Mouse (Mus musculus): ENCODE results near the gene Kiz. TPM values are rescaled to one million over a fixed set of nuclear protein-coding genes. Genes with fewer than 3 reads are reported as not detected.
A peak's percentile ranks its signal among the peaks of the same experiment; 100 is the strongest.

Gene Kiz
- polyA plus RNA-seq, 1 experiment from 2014 or later: 32.5 TPM

- Histone ChIP-seq H3K4me3 (ENCODE audit: low read depth, low read length) (no peak overlapping the region), H3K4me1 (ENCODE audit: control insufficient read depth, insufficient read depth, low read length) (peaks cover 4% of the 10 kb centered on the region), H3K9ac (replicated peaks; ENCODE audit: low read length) (no peak overlapping the region), H3K4me2 (ENCODE audit: low read depth, low read length) (no peak overlapping the region), H3K36me3 (replicated peaks; ENCODE audit: control insufficient read depth, insufficient read depth, low read depth, low read length) (no peaks in the 10 kb centered on the region), H3K27me3 (ENCODE audit: control insufficient read depth, insufficient read depth, low read length) (peaks cover 40% of the 10 kb centered on the region), H3K27ac (replicated peaks; ENCODE audit: low read depth, low read length) (no peak overlapping the region), H3K9me3 (replicated peaks; ENCODE audit: control insufficient read depth, low read length) (no peaks in the 10 kb centered on the region)
- 4% methylated on average over 31 of the region's 31 CpGs for WGBS
- ATAC-seq (replicated peaks; ENCODE audit: insufficient number of reproducible peaks, low FRiP score, low TSS enrichment, low read depth) (no peak), DNase-seq (ENCODE audit: low spot score) (no peak)
Observed at GRCm38 (mm10) chr2:146833222-146834063, 22.2 kb upstream of the Kiz start.

- no peak overlapping the region for H3K4me2 ChIP-seq (ENCODE audit: low read depth, low read length)
- H3K27me3 ChIP-seq (ENCODE audit: control insufficient read depth, insufficient read depth, low read length): peaks cover 45% of the 10 kb centered on the region
- peak overlapping the region; percentile 8; the same call in 1 of the 2 replicates for H3K4me3 ChIP-seq (ENCODE audit: low read depth, low read length)
- H3K4me1 ChIP-seq (ENCODE audit: control insufficient read depth, insufficient read depth, low read length): peaks cover 4% of the 10 kb centered on the region
- no peaks in the 10 kb centered on the region for H3K36me3 ChIP-seq (replicated peaks; ENCODE audit: control insufficient read depth, insufficient read depth, low read depth, low read length)
- H3K9ac ChIP-seq (replicated peaks; ENCODE audit: low read length): no peak overlapping the region
- ATAC-seq (replicated peaks; ENCODE audit: insufficient number of reproducible peaks, low FRiP score, low TSS enrichment, low read depth): no peak
- H3K27ac ChIP-seq (replicated peaks; ENCODE audit: low read depth, low read length): no peak overlapping the region
- H3K9me3 ChIP-seq (replicated peaks; ENCODE audit: control insufficient read depth, low read length): no peaks in the 10 kb centered on the region
- no peak for DNase-seq (ENCODE audit: low spot score)
- whole genome bisulfite sequencing: 2% methylated on average over 5 of the region's 5 CpGs
Observed at GRCm38 (mm10) chr2:146834064-146834313, 21.7 kb upstream of the Kiz start.

GRCm38 (mm10) chr2:146834314-146835201 is 21.1 kb upstream of the Kiz start:
- H3K27me3 ChIP-seq (ENCODE audit: control insufficient read depth, insufficient read depth, low read length): peaks cover 51% of the 10 kb centered on the region
- no peak overlapping the region for H3K27ac ChIP-seq (replicated peaks; ENCODE audit: low read depth, low read length)
- no peaks in the 10 kb centered on the region for H3K36me3 ChIP-seq (replicated peaks; ENCODE audit: control insufficient read depth, insufficient read depth, low read depth, low read length)
- ATAC-seq (replicated peaks; ENCODE audit: insufficient number of reproducible peaks, low FRiP score, low TSS enrichment, low read depth): peak; percentile 45
- H3K9me3 ChIP-seq (replicated peaks; ENCODE audit: control insufficient read depth, low read length): no peaks in the 10 kb centered on the region
- peak overlapping the region; percentile 22 for H3K4me2 ChIP-seq (ENCODE audit: low read depth, low read length)
- peaks cover 4% of the 10 kb centered on the region for H3K4me1 ChIP-seq (ENCODE audit: control insufficient read depth, insufficient read depth, low read length)
- H3K4me3 ChIP-seq (ENCODE audit: low read depth, low read length): peak overlapping the region; percentile 8
- H3K9ac ChIP-seq (replicated peaks; ENCODE audit: low read length): no peak overlapping the region
- under 1% methylated on average over 62 of the region's 63 CpGs for WGBS
- DNase-seq (ENCODE audit: low spot score): peak; percentile 53

GRCm38 (mm10) chr2:146835241-146835990 is 20.2 kb upstream of the Kiz start:
- ATAC-seq (replicated peaks; ENCODE audit: insufficient number of reproducible peaks, low FRiP score, low TSS enrichment, low read depth): 0 out of 2 replicates have a peak, but pooled peaks have one; percentile 57
- Histone ChIP-seq H3K36me3 (replicated peaks; ENCODE audit: control insufficient read depth, insufficient read depth, low read depth, low read length) (no peaks in the 10 kb centered on the region), H3K9me3 (replicated peaks; ENCODE audit: control insufficient read depth, low read length) (no peaks in the 10 kb centered on the region), H3K4me3 (ENCODE audit: low read depth, low read length) (no peak overlapping the region), H3K27me3 (ENCODE audit: control insufficient read depth, insufficient read depth, low read length) (peaks cover 57% of the 10 kb centered on the region), H3K4me1 (ENCODE audit: control insufficient read depth, insufficient read depth, low read length) (peaks cover 4% of the 10 kb centered on the region), H3K27ac (replicated peaks; ENCODE audit: low read depth, low read length) (no peak overlapping the region), H3K9ac (replicated peaks; ENCODE audit: low read length) (no peak overlapping the region), H3K4me2 (ENCODE audit: low read depth, low read length) (0 out of 2 replicates have a peak overlapping the region, but pooled peaks have one; percentile 16)
- peak; percentile 37 for DNase-seq (ENCODE audit: low spot score)
- 1% methylated on average over 20 of the region's 20 CpGs for WGBS

GRCm38 (mm10) chr2:146836246-146836645 is 19.4 kb upstream of the Kiz start:
- Histone ChIP-seq H3K4me3 (ENCODE audit: low read depth, low read length) (no peak overlapping the region), H3K9ac (replicated peaks; ENCODE audit: low read length) (no peak overlapping the region), H3K27me3 (ENCODE audit: control insufficient read depth, insufficient read depth, low read length) (peaks cover 59% of the 10 kb centered on the region), H3K4me1 (ENCODE audit: control insufficient read depth, insufficient read depth, low read length) (peaks cover 4% of the 10 kb centered on the region), H3K4me2 (ENCODE audit: low read depth, low read length) (no peak overlapping the region), H3K27ac (replicated peaks; ENCODE audit: low read depth, low read length) (no peak overlapping the region), H3K36me3 (replicated peaks; ENCODE audit: control insufficient read depth, insufficient read depth, low read depth, low read length) (no peaks in the 10 kb centered on the region), H3K9me3 (replicated peaks; ENCODE audit: control insufficient read depth, low read length) (no peaks in the 10 kb centered on the region)
- DNase-seq (ENCODE audit: low spot score): peak; percentile 11
- WGBS: under 1% methylated on average over 13 of the region's 13 CpGs
- ATAC-seq (replicated peaks; ENCODE audit: insufficient number of reproducible peaks, low FRiP score, low TSS enrichment, low read depth): no peak

GRCm38 (mm10) chr2:146836871-146837550 is 18.7 kb upstream of the Kiz start:
- Histone ChIP-seq H3K4me2 (ENCODE audit: low read depth, low read length) (no peak overlapping the region), H3K36me3 (replicated peaks; ENCODE audit: control insufficient read depth, insufficient read depth, low read depth, low read length) (no peaks in the 10 kb centered on the region), H3K4me3 (ENCODE audit: low read depth, low read length) (no peak overlapping the region), H3K9ac (replicated peaks; ENCODE audit: low read length) (no peak overlapping the region), H3K27ac (replicated peaks; ENCODE audit: low read depth, low read length) (no peak overlapping the region), H3K9me3 (replicated peaks; ENCODE audit: control insufficient read depth, low read length) (no peaks in the 10 kb centered on the region), H3K27me3 (ENCODE audit: control insufficient read depth, insufficient read depth, low read length) (peaks cover 61% of the 10 kb centered on the region), H3K4me1 (ENCODE audit: control insufficient read depth, insufficient read depth, low read length) (peaks cover 4% of the 10 kb centered on the region)
- peak; percentile 37 for DNase-seq (ENCODE audit: low spot score)
- no peak for ATAC-seq (replicated peaks; ENCODE audit: insufficient number of reproducible peaks, low FRiP score, low TSS enrichment, low read depth)
- 3% methylated on average over 17 of the region's 17 CpGs for WGBS

GRCm38 (mm10) chr2:146837653-146838052 is 18.0 kb upstream of the Kiz start:
- no peaks in the 10 kb centered on the region for H3K36me3 ChIP-seq (replicated peaks; ENCODE audit: control insufficient read depth, insufficient read depth, low read depth, low read length)
- peaks cover 57% of the 10 kb centered on the region for H3K27me3 ChIP-seq (ENCODE audit: control insufficient read depth, insufficient read depth, low read length)
- ATAC-seq (replicated peaks; ENCODE audit: insufficient number of reproducible peaks, low FRiP score, low TSS enrichment, low read depth) (no peak), DNase-seq (ENCODE audit: low spot score) (no peak)
- H3K4me2 ChIP-seq (ENCODE audit: low read depth, low read length): no peak overlapping the region
- WGBS: 7% methylated on average over 1 of the region's 1 CpGs
- peaks cover 4% of the 10 kb centered on the region for H3K4me1 ChIP-seq (ENCODE audit: control insufficient read depth, insufficient read depth, low read length)
- H3K4me3 ChIP-seq (ENCODE audit: low read depth, low read length): no peak overlapping the region
- no peaks in the 10 kb centered on the region for H3K9me3 ChIP-seq (replicated peaks; ENCODE audit: control insufficient read depth, low read length)
- no peak overlapping the region for H3K27ac ChIP-seq (replicated peaks; ENCODE audit: low read depth, low read length)
- H3K9ac ChIP-seq (replicated peaks; ENCODE audit: low read length): no peak overlapping the region

Measured in embryonic facial prominence, embryonic 11.5 days (tissue).